Mouse (Mus musculus): Measurements from ENCODE around the gene Nbeal2. TPM values are rescaled to one million over a fixed set of nuclear protein-coding genes. Genes with fewer than 3 reads are reported as not detected.
A peak's percentile ranks its signal among the peaks of the same experiment; 100 is the strongest.

Gene Nbeal2
- total RNA-seq, 2 experiments from 2014 or later, result 10.3 to 24.1 TPM

GRCm38 (mm10) chr9:110651931-110652722, 1.8 kb downstream of the Nbeal2 start:
- ATAC-seq (replicated peaks; ENCODE audit: poor library complexity), result peak; percentile 4

GRCm38 (mm10) chr9:110649775-110650174, 4.2 kb downstream of the Nbeal2 start:
- no peak for ATAC-seq (replicated peaks; ENCODE audit: poor library complexity)

- ATAC-seq (replicated peaks; ENCODE audit: poor library complexity), result peak; percentile 79
Observed at GRCm38 (mm10) chr9:110645219-110645618, 8.7 kb downstream of the Nbeal2 start.

- no peak for ATAC-seq (replicated peaks; ENCODE audit: poor library complexity)
Observed at GRCm38 (mm10) chr9:110644295-110644694, 9.7 kb downstream of the Nbeal2 start.

GRCm38 (mm10) chr9:110643787-110644186, 10.2 kb downstream of the Nbeal2 start:
- no peak for ATAC-seq (replicated peaks; ENCODE audit: poor library complexity)

GRCm38 (mm10) chr9:110642812-110643524, 11.0 kb downstream of the Nbeal2 start:
- ATAC-seq (replicated peaks; ENCODE audit: poor library complexity), result no peak

- no peak for ATAC-seq (replicated peaks; ENCODE audit: poor library complexity)
Observed at GRCm38 (mm10) chr9:110641006-110641405, 13.0 kb downstream of the Nbeal2 start.

GRCm38 (mm10) chr9:110638611-110639021, 15.3 kb downstream of the Nbeal2 start:
- ATAC-seq (replicated peaks; ENCODE audit: poor library complexity), result no peak

- ATAC-seq (replicated peaks; ENCODE audit: poor library complexity), result peak; percentile 70
Observed at GRCm38 (mm10) chr9:110635225-110635624, 18.7 kb downstream of the Nbeal2 start.

- ATAC-seq (replicated peaks; ENCODE audit: poor library complexity), result no peak
Observed at GRCm38 (mm10) chr9:110633882-110634281, 20.1 kb downstream of the Nbeal2 start.

- ATAC-seq (replicated peaks; ENCODE audit: poor library complexity), result no peak
Observed at GRCm38 (mm10) chr9:110632671-110633070, 21.3 kb downstream of the Nbeal2 start.

GRCm38 (mm10) chr9:110631651-110632275, 22.2 kb downstream of the Nbeal2 start:
- ATAC-seq (replicated peaks; ENCODE audit: poor library complexity), result no peak

GRCm38 (mm10) chr9:110631191-110631590, 22.8 kb downstream of the Nbeal2 start:
- ATAC-seq (replicated peaks; ENCODE audit: poor library complexity), result peak; percentile 70

- no peak for ATAC-seq (replicated peaks; ENCODE audit: poor library complexity)
Observed at GRCm38 (mm10) chr9:110630171-110630570, 23.8 kb downstream of the Nbeal2 start.

GRCm38 (mm10) chr9:110625350-110625908, 28.5 kb downstream of the Nbeal2 start:
- no peak for ATAC-seq (replicated peaks; ENCODE audit: poor library complexity)

GRCm38 (mm10) chr9:110624361-110625166, 29.4 kb downstream of the Nbeal2 start, which contains the start of gene Nradd:
Nradd (minus strand) TSS chr9:110624452.
- peak; percentile 78 for ATAC-seq (replicated peaks; ENCODE audit: poor library complexity)

GRCm38 (mm10) chr9:110623416-110624195, 30.4 kb downstream of the Nbeal2 start:
- no peak for ATAC-seq (replicated peaks; ENCODE audit: poor library complexity)

GRCm38 (mm10) chr9:110622621-110623219, 31.2 kb downstream of the Nbeal2 start:
- no peak for ATAC-seq (replicated peaks; ENCODE audit: poor library complexity)

GRCm38 (mm10) chr9:110620685-110621084, 33.3 kb downstream of the Nbeal2 start:
- ATAC-seq (replicated peaks; ENCODE audit: poor library complexity), result no peak
